Mouse (Mus musculus): ENCODE measurements at regions not wholly inside any gene's neighbourhood (a gene's known extent, or its start where the extent isn't known, plus 50 kb on each side); places are given as distances from the start of the nearest gene placed in this dataset.
A peak's percentile ranks its signal among the peaks of the same experiment; 100 is the strongest.

GRCm38 (mm10) chr2:79086857-79087578 lies 168.2 kb upstream of the Itga4 start:
- ATAC-seq (ENCODE audit: low FRiP score, low TSS enrichment): peak; percentile 5; the same call in 1 of the 2 replicates

DNA sequence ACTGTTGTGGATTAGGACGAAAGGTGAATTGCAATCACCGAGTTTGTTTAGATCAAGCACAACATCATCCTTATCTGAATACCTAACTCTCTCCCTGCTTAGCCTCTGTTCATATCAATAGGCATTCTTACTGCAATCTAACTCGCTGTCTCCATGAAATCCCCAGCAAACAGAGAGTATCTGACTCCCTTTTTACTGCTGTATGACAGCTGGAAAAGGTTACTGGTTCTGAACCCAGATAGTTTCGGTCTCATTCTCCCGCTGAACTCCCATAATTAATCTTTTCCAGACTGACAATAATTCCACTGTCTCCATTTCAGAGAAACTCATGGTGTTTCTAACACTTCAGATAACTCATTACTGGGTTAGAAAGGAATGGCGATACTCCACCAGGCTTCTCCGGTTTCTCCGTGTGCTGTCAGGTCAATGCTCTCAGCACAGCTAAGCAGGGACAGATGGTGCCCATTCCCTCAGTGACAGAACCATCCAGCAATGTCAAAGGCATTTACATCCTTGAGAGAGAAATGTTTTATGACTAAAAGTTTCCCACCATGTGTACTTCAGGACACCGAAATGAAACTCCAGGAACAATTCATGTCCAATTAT lies 167.5 kb upstream of the Itga4 start:
- Histone ChIP-seq H3K9me3 (ENCODE audit: control insufficient read depth, low read length) (no peaks in the 10 kb centered on the region), H3K36me3 (ENCODE audit: control insufficient read depth, insufficient read depth, low read length) (no peaks in the 10 kb centered on the region), H3K4me1 (ENCODE audit: control insufficient read depth, insufficient read depth, low read length) (0 out of 2 replicates have a peak, but pooled peaks cover 4% of the 10 kb centered on the region), H3K27me3 (ENCODE audit: control insufficient read depth, insufficient read depth, low read length) (no peaks in the 10 kb centered on the region), H3K27ac (ENCODE audit: low read depth, low read length) (peak overlapping the region; percentile 39; the same call in 1 of the 2 replicates), H3K4me3 (ENCODE audit: low read length) (no peak overlapping the region), H3K9ac (ENCODE audit: low read depth, low read length) (no peak overlapping the region), H3K4me2 (replicated peaks; ENCODE audit: low read depth, low read length) (no peak overlapping the region)
- ATAC-seq (ENCODE audit: low FRiP score, low TSS enrichment): peak; percentile 87
- 21% methylated on average over 9 of the region's 9 CpGs for WGBS

More at GRCm38 (mm10) chr2:79086857-79087578, 168.2 kb upstream of the Itga4 start:
- 44% methylated on average over 9 of the region's 9 CpGs for WGBS
- no peak overlapping the region for H3K4me2 ChIP-seq (replicated peaks; ENCODE audit: low read depth, low read length)
- H3K9ac ChIP-seq (ENCODE audit: low read depth, low read length): no peak overlapping the region
- no peaks in the 10 kb centered on the region for H3K36me3 ChIP-seq (ENCODE audit: control insufficient read depth, insufficient read depth, low read length)
- H3K27ac ChIP-seq (ENCODE audit: low read depth, low read length): peak overlapping the region; percentile 39; the same call in 1 of the 2 replicates
- no peaks in the 10 kb centered on the region for H3K9me3 ChIP-seq (ENCODE audit: control insufficient read depth, low read length)
- no peak overlapping the region for H3K4me3 ChIP-seq (ENCODE audit: low read length)
- H3K4me1 ChIP-seq (ENCODE audit: control insufficient read depth, insufficient read depth, low read length): 0 out of 2 replicates have a peak, but pooled peaks cover 4% of the 10 kb centered on the region
- no peaks in the 10 kb centered on the region for H3K27me3 ChIP-seq (ENCODE audit: control insufficient read depth, insufficient read depth, low read length)

DNA sequence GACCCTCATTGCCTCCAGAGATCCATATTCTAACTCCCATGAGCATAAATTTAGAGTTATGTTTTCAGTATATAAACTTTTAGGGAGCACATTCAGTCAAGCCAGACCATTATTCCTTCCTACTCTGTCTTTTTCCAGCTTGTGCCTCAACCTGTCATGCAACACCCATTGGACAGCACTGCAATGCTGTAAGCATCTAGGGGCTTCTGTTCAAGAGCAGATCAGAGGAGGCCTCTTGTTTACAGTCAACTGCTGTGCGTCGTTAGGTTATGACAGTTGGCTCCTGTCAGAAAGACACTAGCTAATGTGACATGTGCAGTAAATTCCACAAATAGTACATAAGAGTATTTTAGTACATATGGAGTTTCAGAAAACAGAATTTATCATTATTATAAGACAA lies 165.0 kb upstream of the Itga4 start:
- Histone ChIP-seq H3K4me3 (ENCODE audit: low read length) (no peak overlapping the region), H3K27me3 (ENCODE audit: control insufficient read depth, insufficient read depth, low read length) (no peaks in the 10 kb centered on the region), H3K36me3 (ENCODE audit: control insufficient read depth, insufficient read depth, low read length) (no peaks in the 10 kb centered on the region), H3K4me2 (replicated peaks; ENCODE audit: low read depth, low read length) (no peak overlapping the region), H3K27ac (ENCODE audit: low read depth, low read length) (no peak overlapping the region), H3K4me1 (ENCODE audit: control insufficient read depth, insufficient read depth, low read length) (0 out of 2 replicates have a peak, but pooled peaks cover 4% of the 10 kb centered on the region), H3K9ac (ENCODE audit: low read depth, low read length) (no peak overlapping the region), H3K9me3 (ENCODE audit: control insufficient read depth, low read length) (no peaks in the 10 kb centered on the region)
- 72% methylated on average over 2 of the region's 2 CpGs for WGBS
- ATAC-seq (ENCODE audit: low FRiP score, low TSS enrichment): no peak

GRCm38 (mm10) chr2:79094298-79094697 lies 160.9 kb upstream of the Itga4 start:
- H3K36me3 ChIP-seq (ENCODE audit: control insufficient read depth, insufficient read depth, low read length): no peaks in the 10 kb centered on the region
- no peaks in the 10 kb centered on the region for H3K27me3 ChIP-seq (ENCODE audit: control insufficient read depth, insufficient read depth, low read length)
- H3K4me3 ChIP-seq (ENCODE audit: low read length): no peak overlapping the region
- ATAC-seq (ENCODE audit: low FRiP score, low TSS enrichment): 0 out of 2 replicates have a peak, but pooled peaks have one; percentile 64
- H3K27ac ChIP-seq (ENCODE audit: low read depth, low read length): peak overlapping the region; percentile 59; the same call in 1 of the 2 replicates
- no peak overlapping the region for H3K9ac ChIP-seq (ENCODE audit: low read depth, low read length)
- H3K4me2 ChIP-seq (replicated peaks; ENCODE audit: low read depth, low read length): no peak overlapping the region
- no peaks in the 10 kb centered on the region for H3K4me1 ChIP-seq (ENCODE audit: control insufficient read depth, insufficient read depth, low read length)
- WGBS: 10% methylated on average over 1 of the region's 1 CpGs
- H3K9me3 ChIP-seq (ENCODE audit: control insufficient read depth, low read length): no peaks in the 10 kb centered on the region

DNA sequence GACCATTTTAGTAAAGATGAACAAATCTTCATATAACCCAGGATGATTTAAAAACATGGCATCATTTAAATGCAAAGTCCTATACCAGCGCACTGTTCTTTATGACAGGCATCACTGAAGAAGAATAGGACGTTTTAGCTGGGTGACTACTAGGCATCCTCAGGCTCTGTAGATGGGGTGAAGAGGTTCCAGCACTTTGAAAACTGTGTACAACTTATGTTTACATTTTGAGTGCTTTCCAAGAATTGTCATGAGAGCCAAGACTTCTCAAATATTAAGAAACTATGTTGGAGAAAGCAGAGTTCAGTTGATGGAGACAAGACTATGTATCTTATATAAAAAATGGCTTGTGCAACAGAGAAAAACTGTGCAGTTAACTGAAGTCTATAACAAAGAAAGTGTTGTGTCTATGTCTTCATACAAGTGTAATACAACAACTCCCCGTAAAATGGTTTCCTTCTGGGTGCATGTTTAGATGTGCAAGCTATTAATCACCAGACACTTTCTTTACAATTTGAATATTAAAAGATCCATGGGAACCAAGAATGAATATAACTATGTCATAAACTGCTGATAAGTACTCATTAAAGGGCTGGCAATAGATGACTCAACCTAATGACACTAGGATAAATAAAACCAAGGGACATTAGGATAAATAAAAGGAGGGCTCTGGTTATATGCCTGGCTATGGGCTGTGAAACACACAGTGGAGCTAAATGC lies 158.5 kb upstream of the Itga4 start:
- H3K4me3 ChIP-seq (ENCODE audit: low read length): no peak overlapping the region
- ATAC-seq (ENCODE audit: low FRiP score, low TSS enrichment): no peak
- H3K27me3 ChIP-seq (ENCODE audit: control insufficient read depth, insufficient read depth, low read length): no peaks in the 10 kb centered on the region
- no peak overlapping the region for H3K4me2 ChIP-seq (replicated peaks; ENCODE audit: low read depth, low read length)
- 82% methylated on average over 3 of the region's 3 CpGs for WGBS
- H3K27ac ChIP-seq (ENCODE audit: low read depth, low read length): no peak overlapping the region
- H3K9me3 ChIP-seq (ENCODE audit: control insufficient read depth, low read length): no peaks in the 10 kb centered on the region
- no peaks in the 10 kb centered on the region for H3K4me1 ChIP-seq (ENCODE audit: control insufficient read depth, insufficient read depth, low read length)
- H3K36me3 ChIP-seq (ENCODE audit: control insufficient read depth, insufficient read depth, low read length): no peaks in the 10 kb centered on the region
- H3K9ac ChIP-seq (ENCODE audit: low read depth, low read length): no peak overlapping the region

GRCm38 (mm10) chr2:79099601-79100000 lies 155.6 kb upstream of the Itga4 start:
- Histone ChIP-seq H3K9ac (ENCODE audit: low read depth, low read length) (no peak overlapping the region), H3K27me3 (ENCODE audit: control insufficient read depth, insufficient read depth, low read length) (no peaks in the 10 kb centered on the region), H3K4me1 (ENCODE audit: control insufficient read depth, insufficient read depth, low read length) (no peaks in the 10 kb centered on the region), H3K4me3 (ENCODE audit: low read length) (no peak overlapping the region), H3K4me2 (replicated peaks; ENCODE audit: low read depth, low read length) (no peak overlapping the region), H3K27ac (ENCODE audit: low read depth, low read length) (no peak overlapping the region), H3K9me3 (ENCODE audit: control insufficient read depth, low read length) (no peaks in the 10 kb centered on the region), H3K36me3 (ENCODE audit: control insufficient read depth, insufficient read depth, low read length) (no peaks in the 10 kb centered on the region)
- WGBS: 92% methylated on average over 1 of the region's 1 CpGs
- ATAC-seq (ENCODE audit: low FRiP score, low TSS enrichment): no peak

DNA sequence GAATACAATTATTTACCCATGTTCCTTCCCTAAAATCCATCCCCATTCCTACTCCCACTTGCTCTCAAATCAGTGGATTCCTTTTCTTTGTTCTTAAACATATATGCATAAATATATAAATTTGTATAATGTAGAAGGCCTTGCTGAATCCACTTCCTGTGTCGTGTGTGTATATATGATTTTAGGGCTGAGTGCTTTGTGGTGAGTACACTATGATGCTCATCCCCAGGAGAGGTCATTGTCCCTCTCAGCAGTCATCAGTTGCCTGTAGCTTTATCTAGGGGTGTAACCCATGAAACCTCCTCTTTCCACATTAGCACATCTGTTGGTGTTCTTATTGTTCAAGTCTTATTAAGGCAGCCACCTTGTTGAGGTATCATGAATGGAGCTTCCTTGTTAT lies 143.6 kb upstream of the Itga4 start:
- no peaks in the 10 kb centered on the region for H3K36me3 ChIP-seq (ENCODE audit: control insufficient read depth, insufficient read depth, low read length)
- no peak overlapping the region for H3K27ac ChIP-seq (ENCODE audit: low read depth, low read length)
- WGBS: 93% methylated on average over 1 of the region's 1 CpGs
- no peak for ATAC-seq (ENCODE audit: low FRiP score, low TSS enrichment)
- no peaks in the 10 kb centered on the region for H3K27me3 ChIP-seq (ENCODE audit: control insufficient read depth, insufficient read depth, low read length)
- H3K4me2 ChIP-seq (replicated peaks; ENCODE audit: low read depth, low read length): no peak overlapping the region
- no peaks in the 10 kb centered on the region for H3K9me3 ChIP-seq (ENCODE audit: control insufficient read depth, low read length)
- H3K9ac ChIP-seq (ENCODE audit: low read depth, low read length): no peak overlapping the region
- no peaks in the 10 kb centered on the region for H3K4me1 ChIP-seq (ENCODE audit: control insufficient read depth, insufficient read depth, low read length)
- H3K4me3 ChIP-seq (ENCODE audit: low read length): no peak overlapping the region

- no peak for ATAC-seq (ENCODE audit: low FRiP score, low TSS enrichment)
- no peaks in the 10 kb centered on the region for H3K36me3 ChIP-seq (ENCODE audit: control insufficient read depth, insufficient read depth, low read length)
- no peak overlapping the region for H3K9ac ChIP-seq (ENCODE audit: low read depth, low read length)
- no peaks in the 10 kb centered on the region for H3K4me1 ChIP-seq (ENCODE audit: control insufficient read depth, insufficient read depth, low read length)
- H3K27me3 ChIP-seq (ENCODE audit: control insufficient read depth, insufficient read depth, low read length): no peaks in the 10 kb centered on the region
- no peaks in the 10 kb centered on the region for H3K9me3 ChIP-seq (ENCODE audit: control insufficient read depth, low read length)
- H3K27ac ChIP-seq (ENCODE audit: low read depth, low read length): no peak overlapping the region
- 88% methylated on average over 1 of the region's 1 CpGs for WGBS
- no peak overlapping the region for H3K4me2 ChIP-seq (replicated peaks; ENCODE audit: low read depth, low read length)
- no peak overlapping the region for H3K4me3 ChIP-seq (ENCODE audit: low read length)
Observed at GRCm38 (mm10) chr2:79112076-79112475, 143.2 kb upstream of the Itga4 start.

All from kidney, embryonic 14.5 days (tissue).